Mouse (Mus musculus): ENCODE data around the gene Vmn2r25. TPM values are rescaled to one million over a fixed set of nuclear protein-coding genes. Genes with fewer than 3 reads are reported as not detected.
"Not testable (repeated sequence)": the region's sequence is repeated elsewhere in the genome, so short reads cannot be mapped to it uniquely, and the experiment has no call there.

Gene Vmn2r25
- polyA plus RNA-seq (2012; rRNA removed), result not detected in 2 replicates

DNA sequence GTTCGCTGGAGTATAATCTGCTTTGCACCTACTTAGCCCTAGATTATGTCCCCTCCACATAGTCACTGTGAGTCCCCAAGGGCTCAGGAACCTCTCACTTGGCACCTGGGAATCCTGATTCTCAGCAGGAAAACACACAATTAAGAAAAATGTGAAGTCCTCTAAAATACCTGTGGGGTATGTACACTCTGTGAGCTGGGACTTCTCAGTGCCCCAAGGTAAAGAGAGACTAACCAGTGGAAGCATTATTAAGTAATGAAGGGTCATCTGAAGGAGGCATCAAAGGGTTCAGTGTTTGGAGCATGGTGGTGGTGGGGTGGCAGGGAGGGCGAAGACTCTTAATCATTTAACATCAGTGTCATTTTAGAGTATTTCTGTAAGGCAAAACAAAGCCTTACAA, at the start of gene Vmn2r25:
Vmn2r25 (minus strand) TSS at position 101 of the 400 bp plus-strand sequence.
- WGBS, result 69% methylated on average over 2 of the region's 2 CpGs
- not testable (repeated sequence) for DNase-seq (ENCODE audit: low read depth, low spot score)

DNA sequence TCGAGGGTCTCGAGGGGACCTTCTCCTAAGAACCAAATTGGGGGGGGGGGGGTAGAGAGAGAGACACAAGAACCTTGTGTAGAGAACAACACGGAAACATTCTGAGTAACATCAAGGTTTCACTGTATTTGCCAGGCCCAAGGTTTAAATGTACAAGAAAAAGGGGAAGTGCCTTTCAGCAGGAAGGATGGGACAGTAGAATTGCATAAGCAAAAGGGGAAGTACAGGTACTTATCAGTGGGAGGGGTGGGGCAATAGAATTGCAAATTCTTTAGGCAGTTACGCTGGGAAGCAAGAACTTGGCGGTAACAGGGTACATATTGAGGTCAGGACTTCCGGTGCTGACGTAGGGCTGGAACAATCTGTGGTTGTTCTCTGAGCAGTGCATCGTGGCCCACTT, 33.3 kb downstream of the Vmn2r25 start:
- 69% methylated on average over 8 of the region's 8 CpGs for WGBS
- DNase-seq (ENCODE audit: low read depth, low spot score), result no peak

DNA sequence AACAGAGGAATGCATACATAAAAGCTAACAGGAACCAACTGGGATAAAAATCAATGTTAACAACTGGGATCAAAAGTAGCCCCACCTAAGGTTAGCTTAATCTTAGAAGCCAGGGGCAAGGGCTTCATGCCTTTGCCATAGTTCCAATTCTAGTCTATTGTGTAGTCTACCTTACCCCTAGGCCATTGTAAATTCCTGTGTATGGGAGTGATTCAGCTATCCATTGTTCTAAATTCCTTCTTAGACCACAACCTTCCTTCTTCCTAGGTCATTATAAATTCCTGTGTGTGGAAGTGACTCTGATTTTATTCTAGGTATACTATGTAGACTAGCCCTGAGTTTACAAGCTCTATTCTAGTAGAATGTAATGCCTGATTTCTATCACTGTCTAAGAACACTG, 43.0 kb downstream of the Vmn2r25 start:
- DNase-seq (ENCODE audit: low read depth, low spot score), result not testable (repeated sequence)

DNA sequence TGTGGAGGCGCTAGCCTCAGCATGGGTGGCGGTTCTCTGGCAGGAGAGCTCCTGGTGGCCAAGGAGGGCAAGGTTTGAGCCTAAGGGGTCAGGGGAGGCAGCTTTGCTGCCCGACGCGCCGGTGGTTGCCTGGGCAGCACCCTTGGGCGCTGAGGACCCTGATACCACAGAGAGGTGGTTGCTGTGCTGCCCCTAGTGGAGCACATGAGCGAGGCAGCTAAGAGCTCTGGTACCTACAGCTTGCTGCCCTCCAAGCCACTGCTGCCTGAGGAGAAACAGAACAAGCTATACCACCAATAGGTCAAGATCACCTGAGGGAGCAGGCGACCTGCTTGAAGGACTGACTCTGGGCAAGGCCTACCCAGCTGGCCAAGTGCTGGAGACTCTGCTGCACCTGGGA, 59.5 kb downstream of the Vmn2r25 start:
- no peak for DNase-seq (ENCODE audit: low read depth, low spot score)
- WGBS, result 38% methylated on average over 9 of the region's 9 CpGs

DNA sequence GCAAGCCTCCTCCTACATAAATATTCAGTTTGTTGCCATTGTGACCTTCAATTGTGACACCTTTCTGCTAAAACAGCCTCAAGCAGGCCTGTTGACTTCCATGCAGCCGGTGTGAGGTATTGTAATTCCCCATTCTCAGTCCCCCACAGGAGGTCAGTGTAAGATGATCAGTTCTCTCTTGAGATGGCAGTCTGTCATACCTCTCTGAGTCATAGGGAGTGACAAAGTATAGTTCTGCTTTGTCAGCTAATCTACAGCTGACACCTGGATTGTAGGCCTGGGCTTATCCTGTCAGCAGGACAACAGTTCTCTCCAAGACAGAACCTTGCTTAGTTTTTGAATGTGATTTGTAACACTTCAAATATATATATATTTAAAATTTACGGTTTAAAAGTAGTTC, 68.4 kb downstream of the Vmn2r25 start:
- no peak for DNase-seq (ENCODE audit: low read depth, low spot score)
- WGBS, result 65% methylated on average over 2 of the region's 2 CpGs

DNA sequence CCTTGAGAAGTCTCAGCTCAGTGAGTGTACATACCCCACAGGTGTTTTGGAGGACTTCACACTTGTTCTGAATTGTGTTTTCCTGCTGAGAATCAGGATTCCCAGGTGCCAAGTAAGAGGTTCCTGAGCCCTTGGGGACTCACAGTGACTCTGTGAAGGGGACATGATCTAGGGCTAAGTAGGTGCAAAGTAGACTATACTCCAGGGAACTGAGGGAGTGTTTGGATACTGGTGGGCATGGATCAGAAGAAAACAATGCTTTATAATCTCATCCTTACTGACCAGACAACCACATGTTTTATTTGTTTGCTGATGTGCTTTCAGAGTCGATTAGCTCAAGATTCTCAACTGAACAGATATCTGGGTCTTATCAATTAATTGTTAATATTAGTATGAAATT, 74.7 kb downstream of the Vmn2r25 start, which contains the start of gene Vmn2r24:
Vmn2r24 (plus strand) TSS at position 301 of the 400 bp plus-strand sequence.
- DNase-seq (ENCODE audit: low read depth, low spot score), result no peak
- 50% methylated on average over 1 of the region's 1 CpGs for WGBS

Other genes starting within 250 kb of the Vmn2r25 start
- not detected in 2 replicates for gene Vmn2r22, start 202.7 kb downstream of the Vmn2r25 start, polyA plus RNA-seq (2012; rRNA removed)
- not detected in 2 replicates for gene Vmn2r23, start 150.8 kb downstream of the Vmn2r25 start, polyA plus RNA-seq (2012; rRNA removed)
- not detected in 2 replicates for gene Vmn2r24, start 74.6 kb downstream of the Vmn2r25 start, polyA plus RNA-seq (2012; rRNA removed)
- 0.03 and 0.07 TPM in 2 replicates for gene Vmn2r26, start 171.1 kb upstream of the Vmn2r25 start, polyA plus RNA-seq (2012; rRNA removed)

Measured in large intestine, adult 2 months (tissue).